Mouse (Mus musculus) small intestine, adult 2 months (tissue): ENCODE results near the gene Frmd8. TPM values are rescaled to one million over a fixed set of nuclear protein-coding genes. Genes with fewer than 3 reads are reported as not detected.

Experiments used
- H3K27ac ChIP-seq: fragments of 200-500 bp; 2 replicates; pipeline ENCODE4 v1.5.1; 2012; ENCODE audit warnings: low read depth, low read length, control low read depth, inconsistent platforms; ENCODE audit not compliant: insufficient read depth
- H3K27me3 ChIP-seq: fragments of 200-500 bp; 2 replicates; pipeline ENCODE4 v1.6.1; 2012; ENCODE audit warnings: mild to moderate bottlenecking, moderate library complexity, low read length, inconsistent platforms; ENCODE audit not compliant: control insufficient read depth, insufficient read depth
- H3K36me3 ChIP-seq: fragments of 200-500 bp; 2 replicates; pipeline ENCODE4 v1.6.1; 2012; ENCODE audit warnings: mild to moderate bottlenecking, low read length, control low read depth, inconsistent platforms; ENCODE audit not compliant: control insufficient read depth, insufficient read depth
- H3K4me1 ChIP-seq: fragments of 200-500 bp; 2 replicates; pipeline ENCODE4 v1.6.1; 2012; ENCODE audit warnings: low read length, inconsistent platforms, mixed read lengths; ENCODE audit not compliant: control insufficient read depth, insufficient read depth, insufficient read length
- H3K4me3 ChIP-seq: fragments of 200-500 bp; 2 replicates; pipeline ENCODE4 v1.5.1; 2012; ENCODE audit warnings: low read depth, mild to moderate bottlenecking, control low read depth, inconsistent platforms, low read length, moderate library complexity
- CTCF ChIP-seq: fragments of 200-500 bp; IDR thresholded peaks from 2 replicates; pipeline ENCODE4 v1.5.1; 2012; ENCODE audit warnings: low read depth, mild to moderate bottlenecking, control low read depth, inconsistent platforms, low read length, moderate library complexity, mixed read lengths; ENCODE audit not compliant: insufficient replicate concordance, insufficient read length; ENCODE audit errors: extremely low read depth
- POLR2A ChIP-seq: fragments of 200-500 bp; IDR thresholded peaks from 2 replicates; pipeline ENCODE4 v1.6.1; 2012; ENCODE audit warnings: low read depth, mild to moderate bottlenecking, control low read depth, inconsistent platforms, low read length, moderate library complexity
- WGBS: fragments of 180-500 bp; shearing (Covaris S2); methylation state at CpG from one replicate; pipeline ENCODE4 v1.1.7; 2018; 5-methylcytosine and 5-hydroxymethylcytosine counted together
- polyA plus RNA-seq: library from polyadenylated mRNA; depleted of rRNA; stranded (reverse); fragments of >200 nt; gene quantifications from 2 replicates; pipeline ENCODE4 v1.2.3, GENCODE M21; 2012; rRNA removed

Gene Frmd8
- polyA plus RNA-seq = 32.1 and 62.1 TPM in 2 replicates

DNA sequence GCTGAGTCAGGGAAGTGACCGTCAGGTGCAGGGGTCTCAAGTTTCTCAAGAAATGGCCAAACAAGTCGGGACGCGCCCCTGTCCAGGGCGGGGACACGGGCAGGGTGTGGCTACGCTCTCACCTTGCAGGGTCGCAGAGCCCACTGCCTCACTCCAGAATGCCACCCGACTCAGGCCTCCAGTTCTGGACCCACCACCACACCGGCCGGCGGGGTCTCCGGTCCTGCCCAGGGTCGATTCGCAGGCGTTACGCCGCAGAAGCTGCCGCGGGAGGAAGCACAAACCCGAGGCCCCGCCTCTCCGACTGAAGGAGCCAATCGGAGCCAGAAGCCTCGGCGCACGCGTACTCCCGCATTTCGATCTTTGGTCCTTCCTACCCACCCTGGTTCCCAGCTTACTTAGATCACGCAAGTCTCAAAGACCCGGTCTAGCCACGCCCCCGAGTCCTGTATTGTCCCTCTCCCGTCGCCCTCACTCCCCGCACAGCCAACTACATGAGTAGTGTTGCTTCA lies at the start of gene Frmd8:
Gene Frmd8, minus strand, starts transcription at position 306 of the 512 bp plus-strand sequence.
- peak within 1 kb of the TSS; percentile 85 for H3K4me3 ChIP-seq
- no peaks in the 10 kb centered on the region for H3K27me3 ChIP-seq
- H3K27ac ChIP-seq = peak within 1 kb of the TSS; percentile 43; the same call in 1 of the 2 replicates
- peaks cover 14% of the 10 kb centered on the region for H3K36me3 ChIP-seq
- peaks cover 28% of the 10 kb centered on the region for H3K4me1 ChIP-seq
- WGBS = under 1% methylated on average over 37 of the region's 37 CpGs
- TF ChIP-seq POLR2A (peak; percentile 65), CTCF (no peak)

DNA sequence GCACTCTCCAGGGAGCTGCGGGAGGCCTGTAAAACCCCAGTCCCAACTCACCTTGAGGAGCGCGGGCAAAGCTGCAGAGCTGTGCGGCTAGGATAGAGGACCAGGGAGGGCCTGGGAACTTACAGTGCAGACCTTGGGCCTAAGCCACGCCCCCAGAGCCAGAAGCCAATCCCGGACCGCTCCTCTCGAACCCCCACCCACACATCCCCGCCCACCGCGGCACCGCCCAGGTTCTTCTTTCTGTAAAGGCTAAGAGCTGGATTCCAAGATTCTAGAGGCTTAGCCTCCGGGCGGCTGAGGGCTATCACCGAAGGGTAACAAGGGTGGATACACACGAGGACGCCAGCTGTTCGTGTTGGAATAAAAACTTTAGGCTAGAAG lies 49.6 kb upstream of the Frmd8 start, which contains the start of gene Cdc42ep2:
Gene Cdc42ep2, minus strand, starts transcription at position 104 of the 381 bp plus-strand sequence.
- under 1% methylated on average over 18 of the region's 18 CpGs for WGBS
- H3K27ac ChIP-seq = peak within 1 kb of the TSS; percentile 83

DNA sequence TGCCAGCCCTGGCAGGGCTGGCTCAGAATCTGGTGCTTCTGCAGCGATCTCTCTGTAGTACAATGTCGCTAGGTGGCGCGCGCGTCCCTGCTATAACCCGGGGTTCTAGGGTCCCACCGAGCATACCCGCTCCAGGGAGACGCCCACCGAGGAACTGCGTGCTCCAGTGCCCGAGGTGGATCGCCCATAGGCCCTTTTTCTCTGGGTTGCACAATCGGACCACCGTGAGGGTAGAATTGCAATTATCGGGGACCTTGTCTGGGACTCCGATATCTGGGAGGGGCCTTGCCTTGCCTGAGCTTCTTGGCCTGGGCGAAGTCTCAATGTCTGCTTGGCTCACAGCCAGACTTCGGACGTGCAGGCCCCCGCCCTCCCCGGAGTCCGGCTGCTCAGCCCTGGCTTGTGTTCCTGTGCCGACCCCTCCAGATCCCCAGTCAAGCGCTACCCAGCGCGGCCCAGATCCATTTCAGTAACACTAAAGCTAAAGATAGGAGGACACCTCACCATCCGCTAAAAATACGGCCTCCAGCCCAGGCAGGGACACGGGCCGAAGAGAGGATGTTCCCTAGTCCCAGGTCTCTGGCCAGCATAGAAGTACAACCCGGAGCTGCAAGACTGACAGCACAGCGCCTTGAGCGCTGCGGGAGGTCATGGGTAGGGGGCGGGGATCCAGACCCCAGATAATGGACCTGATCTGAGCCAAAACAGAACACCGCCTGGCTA lies 49.1 kb upstream of the Frmd8 start:
- no peaks in the 10 kb centered on the region for H3K27me3 ChIP-seq
- peak overlapping the region; percentile 70 for H3K4me3 ChIP-seq
- TF ChIP-seq CTCF (peak; percentile 78; the same call in 1 of the 2 replicates), POLR2A (no peak; the same call in 1 of the 2 replicates)
- H3K4me1 ChIP-seq = peaks cover 6% of the 10 kb centered on the region; the same call in 1 of the 2 replicates
- H3K27ac ChIP-seq = peak overlapping the region; percentile 83
- WGBS = 0% methylated on average over 38 of the region's 38 CpGs
- H3K36me3 ChIP-seq = no peaks in the 10 kb centered on the region

More for the DNA sequence above, 49.6 kb upstream of the Frmd8 start, which contains the start of gene Cdc42ep2:
- Histone ChIP-seq H3K4me1 (peaks cover 10% of the 10 kb centered on the region), H3K4me3 (peak within 1 kb of the TSS; percentile 70), H3K27me3 (no peaks in the 10 kb centered on the region), H3K36me3 (no peaks in the 10 kb centered on the region)
- TF ChIP-seq POLR2A (peak; percentile 82; the same call in 1 of the 2 replicates), CTCF (peak; percentile 7; the same call in 1 of the 2 replicates)

DNA sequence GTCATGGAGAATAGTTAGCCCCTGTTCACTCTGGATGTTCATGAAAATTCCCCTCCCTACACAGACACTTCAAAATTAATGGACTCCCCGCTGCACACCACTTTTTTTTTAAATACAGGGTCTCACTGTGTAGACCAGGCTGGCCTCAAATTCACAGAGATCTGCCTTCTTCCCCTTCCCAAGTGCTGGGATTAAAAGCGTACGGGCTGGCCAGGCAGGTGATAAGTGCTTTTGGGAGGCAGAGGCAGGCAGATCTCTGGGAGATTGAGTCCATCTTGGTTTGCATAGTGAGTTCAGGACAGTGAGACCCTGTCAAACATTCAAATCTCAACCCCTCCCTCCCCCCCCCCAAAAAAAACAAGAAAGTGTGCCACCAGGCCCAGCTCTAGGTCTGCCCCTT lies 47.9 kb upstream of the Frmd8 start:
- Histone ChIP-seq H3K27me3 (no peaks in the 10 kb centered on the region), H3K4me1 (peaks cover 6% of the 10 kb centered on the region; the same call in 1 of the 2 replicates), H3K27ac (no peak overlapping the region), H3K4me3 (no peak overlapping the region), H3K36me3 (peaks cover 7% of the 10 kb centered on the region)
- 92% methylated on average over 3 of the region's 3 CpGs for WGBS
- TF ChIP-seq CTCF (no peak), POLR2A (no peak)

DNA sequence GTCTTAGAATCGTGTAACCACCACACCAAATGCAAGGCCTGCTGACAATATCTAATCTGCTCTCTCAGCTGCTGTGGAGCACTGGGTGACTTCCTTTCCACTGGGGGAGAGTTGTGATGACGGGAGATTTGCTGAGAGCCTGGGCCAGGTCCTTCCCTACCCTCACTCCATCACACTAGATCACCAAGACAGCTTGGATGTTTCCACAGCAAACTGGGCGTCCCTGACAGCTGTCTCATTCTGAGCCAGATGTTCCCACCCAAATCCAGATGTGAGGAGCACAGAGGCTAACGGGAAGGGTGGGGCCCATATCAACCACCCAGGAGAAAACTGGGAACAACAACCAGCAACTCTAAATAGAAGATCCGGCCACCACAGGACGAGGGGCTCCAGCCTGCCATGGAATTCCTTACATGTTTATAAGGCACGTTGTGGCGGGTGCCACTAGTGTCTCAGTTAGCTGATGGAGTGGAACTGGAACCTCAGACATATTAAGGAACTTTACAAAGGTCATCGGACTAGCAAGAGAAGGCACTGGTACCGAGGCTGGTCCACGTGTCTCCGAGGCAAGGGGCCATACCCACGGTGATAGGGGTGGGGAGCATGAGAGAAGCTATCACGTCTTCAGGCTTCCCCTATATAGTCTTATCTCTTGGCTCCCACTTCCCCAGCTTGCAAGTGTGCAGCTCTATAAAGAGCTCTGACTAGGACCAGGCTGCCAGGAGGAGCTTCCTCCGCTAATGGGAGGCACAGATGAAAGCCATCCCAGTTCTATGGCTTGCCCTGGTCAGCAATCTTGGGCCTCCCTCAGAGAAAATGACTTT lies 47.3 kb upstream of the Frmd8 start:
- peaks cover 6% of the 10 kb centered on the region; the same call in 1 of the 2 replicates for H3K4me1 ChIP-seq
- no peaks in the 10 kb centered on the region for H3K27me3 ChIP-seq
- peaks cover 13% of the 10 kb centered on the region for H3K36me3 ChIP-seq
- TF ChIP-seq POLR2A = no peak
- no peak for TF ChIP-seq CTCF
- 72% methylated on average over 15 of the region's 15 CpGs for WGBS
- peak overlapping the region; percentile 2; the same call in 1 of the 2 replicates for H3K4me3 ChIP-seq
- no peak overlapping the region for H3K27ac ChIP-seq

DNA sequence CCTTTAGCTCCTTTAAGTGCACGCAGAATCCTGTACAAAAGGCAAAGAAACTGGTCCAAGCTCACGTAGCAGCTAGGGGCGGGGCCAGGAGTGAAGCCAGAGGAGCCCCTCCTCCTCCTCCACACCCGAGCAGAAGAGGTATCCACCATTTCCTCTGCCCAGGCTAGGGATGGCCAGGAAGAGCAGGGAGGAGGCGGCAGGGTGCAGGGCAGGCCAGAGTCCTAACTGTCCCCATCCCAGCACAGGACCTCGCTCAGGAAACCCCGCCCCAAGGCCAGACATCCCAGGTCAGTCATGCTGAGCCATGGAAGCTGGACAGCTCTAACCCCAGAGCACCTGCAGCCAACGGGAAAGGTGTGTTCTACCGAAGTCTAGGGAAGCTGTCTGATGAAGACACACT lies 46.6 kb upstream of the Frmd8 start:
- Histone ChIP-seq H3K4me1 (peaks cover 6% of the 10 kb centered on the region; the same call in 1 of the 2 replicates), H3K27ac (no peak overlapping the region), H3K27me3 (no peaks in the 10 kb centered on the region), H3K36me3 (peaks cover 16% of the 10 kb centered on the region), H3K4me3 (peak overlapping the region; percentile 14; the same call in 1 of the 2 replicates)
- WGBS = 24% methylated on average over 9 of the region's 9 CpGs
- TF ChIP-seq CTCF (no peak), POLR2A (no peak)
